Mouse (Mus musculus) stomach, embryonic 14.5 days (tissue): ENCODE measurements around the gene Nfix. TPM values are rescaled to one million over a fixed set of nuclear protein-coding genes. Genes with fewer than 3 reads are reported as not detected.

Experiments used
- ATAC-seq: fragments of 200-750 bp; cut with Nextera tagmentation; 2 replicates; pipeline ENCODE4 v1.8.0; 2017; ENCODE audit warnings: low read depth, moderate TSS enrichment; ENCODE audit not compliant: insufficient number of reproducible peaks, insufficient read depth, low FRiP score
- H3K27ac ChIP-seq: fragments of 300-500 bp; sonication (generic); 2 replicates; pipeline ENCODE4 v1.5.1; 2014; ENCODE audit warnings: mild to moderate bottlenecking, low read length, moderate library complexity, mixed read lengths
- H3K27me3 ChIP-seq: fragments of 300-500 bp; sonication (generic); 2 replicates; pipeline ENCODE4 v1.6.1; 2014; ENCODE audit warnings: low read length, control low read depth, mixed read lengths; ENCODE audit not compliant: control insufficient read depth, insufficient read depth
- H3K36me3 ChIP-seq: fragments of 300-500 bp; sonication (generic); 2 replicates; pipeline ENCODE4 v1.6.1; 2014; ENCODE audit warnings: mild to moderate bottlenecking, control low read depth, low read length, moderate library complexity, mixed read lengths; ENCODE audit not compliant: control insufficient read depth, insufficient read depth
- H3K4me1 ChIP-seq: fragments of 300-500 bp; sonication (generic); 2 replicates; pipeline ENCODE4 v1.6.1; 2014; ENCODE audit warnings: low read length, control low read depth, mixed read lengths; ENCODE audit not compliant: control insufficient read depth, insufficient read depth
- H3K4me2 ChIP-seq: fragments of 300-500 bp; sonication (generic); replicated peaks from 2 replicates; pipeline ENCODE4 v1.6.1; 2014; ENCODE audit warnings: low read depth, low read length, control low read depth
- H3K4me3 ChIP-seq: fragments of 300-500 bp; sonication (generic); 2 replicates; pipeline ENCODE4 v1.5.1; 2014; ENCODE audit warnings: low read depth, low read length, control low read depth
- H3K9ac ChIP-seq: fragments of 300-500 bp; sonication (generic); replicated peaks from 2 replicates; pipeline ENCODE4 v1.6.1; 2014; ENCODE audit warnings: low read depth, mild to moderate bottlenecking, control low read depth, low read length, moderate library complexity, mixed read lengths
- H3K9me3 ChIP-seq: fragments of 300-500 bp; sonication (generic); 2 replicates; pipeline ENCODE4 v1.6.1; 2016; ENCODE audit warnings: low read depth, low read length, control low read depth; ENCODE audit not compliant: control insufficient read depth
- WGBS: fragments of 180-500 bp; shearing (Covaris S2); extraction: QIAGEN DNeasy Blood & Tissue Kit; methylation state at CpG from one replicate; pipeline ENCODE4 v1.1.7; 2014; 5-methylcytosine and 5-hydroxymethylcytosine counted together
- polyA plus RNA-seq: library from polyadenylated mRNA; unstranded; fragments of >200 nt; fragmentation: Nextera tagmentation; extraction: Ambion mirVana; gene quantifications from 2 replicates; pipeline ENCODE4 v1.2.1, GENCODE M21; 2014

The Nfix gene
- polyA plus RNA-seq, 1 experiment from 2014 or later, result 37.8 TPM

DNA sequence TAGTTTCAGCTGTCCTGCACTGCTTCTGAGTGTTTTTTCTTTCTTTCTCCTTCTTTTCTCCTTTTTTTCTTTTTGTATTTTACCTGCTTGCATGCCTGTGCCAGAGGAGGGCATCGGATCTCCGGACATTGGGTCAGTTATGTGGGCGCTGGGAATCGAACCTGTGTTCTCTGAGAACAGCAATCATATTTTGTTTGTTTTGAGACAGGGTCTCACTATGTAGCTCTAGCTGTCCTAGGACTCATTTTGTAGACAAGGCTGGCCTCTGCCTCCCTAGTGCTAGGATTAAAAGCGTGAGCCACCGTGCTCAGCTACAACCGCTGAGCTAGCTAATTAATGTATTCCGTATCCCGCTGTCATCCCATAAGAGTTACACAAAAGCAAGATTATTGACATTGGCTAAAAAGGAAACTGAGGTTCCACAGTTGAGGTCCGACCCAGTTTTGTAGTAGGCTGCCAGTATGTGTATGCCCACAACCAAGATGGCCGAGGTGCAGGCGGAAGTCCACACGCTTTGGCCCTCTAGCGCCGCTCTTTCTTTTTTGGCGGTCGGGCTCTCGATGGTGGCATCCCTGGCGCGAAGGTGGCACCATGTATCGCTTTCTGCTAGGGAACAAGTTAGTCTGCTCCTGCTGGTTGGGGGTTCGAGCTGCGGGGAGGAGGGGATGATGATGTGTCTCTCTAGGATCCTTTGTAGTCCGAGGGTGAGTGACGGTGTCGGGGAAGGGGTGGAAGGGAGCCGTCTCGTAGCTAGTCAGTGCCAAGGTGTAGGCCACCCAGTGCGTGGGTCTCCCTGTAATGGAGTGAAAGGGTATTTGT lies 135.4 kb downstream of the Nfix start:
- whole genome bisulfite sequencing, result under 1% methylated on average over 29 of the region's 29 CpGs

GRCm38 (mm10) chr8:84663483-84664327 lies 136.4 kb downstream of the Nfix start:
- Histone ChIP-seq H3K27me3 (no peaks in the 10 kb centered on the region), H3K27ac (peak overlapping the region; percentile 97), H3K4me2 (peak overlapping the region; percentile 66), H3K9me3 (no peaks in the 10 kb centered on the region), H3K36me3 (no peaks in the 10 kb centered on the region; the same call in 1 of the 2 replicates), H3K4me1 (peaks cover 27% of the 10 kb centered on the region), H3K9ac (peak overlapping the region; percentile 92), H3K4me3 (peak overlapping the region; percentile 98)
- 3% methylated on average over 43 of the region's 43 CpGs for WGBS
- peak; percentile 84 for ATAC-seq

More for the DNA sequence above, 135.4 kb downstream of the Nfix start:
- ATAC-seq, result peak; percentile 8; the same call in 1 of the 2 replicates
- Histone ChIP-seq H3K4me2 (peak overlapping the region; percentile 66), H3K9me3 (no peaks in the 10 kb centered on the region), H3K9ac (peak overlapping the region; percentile 54), H3K27ac (peak overlapping the region; percentile 96), H3K27me3 (no peaks in the 10 kb centered on the region), H3K4me3 (peak overlapping the region; percentile 98), H3K36me3 (no peaks in the 10 kb centered on the region; the same call in 1 of the 2 replicates), H3K4me1 (peaks cover 22% of the 10 kb centered on the region)

DNA sequence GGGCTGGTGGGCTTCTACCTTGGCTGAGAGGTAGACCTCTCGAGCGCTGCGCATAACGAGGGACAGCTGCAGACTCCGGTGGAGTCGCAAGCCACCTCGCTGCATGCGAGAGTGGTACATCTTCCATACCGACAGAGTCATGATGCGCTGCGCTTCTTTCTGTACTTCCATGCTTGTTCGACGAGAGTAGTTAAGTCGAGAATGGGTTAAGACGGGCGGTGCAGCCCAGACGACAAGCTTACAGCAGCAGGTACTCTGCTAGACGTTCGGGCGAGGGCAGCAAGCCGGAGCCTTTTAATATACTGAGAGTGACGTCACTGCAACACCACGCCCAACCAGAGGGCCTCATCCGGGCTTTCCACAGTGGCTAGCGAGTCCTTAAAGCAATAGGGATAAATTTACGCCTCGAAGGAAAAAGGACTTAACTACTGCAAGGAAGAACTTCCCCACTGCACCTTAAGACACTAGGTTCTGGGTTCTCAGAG lies 137.5 kb downstream of the Nfix start, which contains the start of gene Ier2:
Gene Ier2 (minus strand): TSS at position 272 of the 485 bp plus-strand sequence.
- peak within 1 kb of the TSS; percentile 92 for H3K9ac ChIP-seq
- no peaks in the 10 kb centered on the region for H3K36me3 ChIP-seq
- peak within 1 kb of the TSS; percentile 97 for H3K27ac ChIP-seq
- under 1% methylated on average over 27 of the region's 27 CpGs for WGBS
- ATAC-seq, result peak; percentile 82
- H3K9me3 ChIP-seq, result no peaks in the 10 kb centered on the region
- peak within 1 kb of the TSS; percentile 98 for H3K4me3 ChIP-seq
- H3K4me1 ChIP-seq, result peaks cover 29% of the 10 kb centered on the region
- no peaks in the 10 kb centered on the region for H3K27me3 ChIP-seq
- H3K4me2 ChIP-seq, result peak within 1 kb of the TSS; percentile 66

- Histone ChIP-seq H3K27ac (peak overlapping the region; percentile 97), H3K9ac (peak overlapping the region; percentile 92), H3K4me3 (peak overlapping the region; percentile 98), H3K4me2 (peak overlapping the region; percentile 66), H3K4me1 (peaks cover 29% of the 10 kb centered on the region), H3K9me3 (no peaks in the 10 kb centered on the region), H3K27me3 (no peaks in the 10 kb centered on the region), H3K36me3 (no peaks in the 10 kb centered on the region)
- no peak for ATAC-seq
- under 1% methylated on average over 61 of the region's 61 CpGs for WGBS
Observed at GRCm38 (mm10) chr8:84661961-84662571, 138.1 kb downstream of the Nfix start.

DNA sequence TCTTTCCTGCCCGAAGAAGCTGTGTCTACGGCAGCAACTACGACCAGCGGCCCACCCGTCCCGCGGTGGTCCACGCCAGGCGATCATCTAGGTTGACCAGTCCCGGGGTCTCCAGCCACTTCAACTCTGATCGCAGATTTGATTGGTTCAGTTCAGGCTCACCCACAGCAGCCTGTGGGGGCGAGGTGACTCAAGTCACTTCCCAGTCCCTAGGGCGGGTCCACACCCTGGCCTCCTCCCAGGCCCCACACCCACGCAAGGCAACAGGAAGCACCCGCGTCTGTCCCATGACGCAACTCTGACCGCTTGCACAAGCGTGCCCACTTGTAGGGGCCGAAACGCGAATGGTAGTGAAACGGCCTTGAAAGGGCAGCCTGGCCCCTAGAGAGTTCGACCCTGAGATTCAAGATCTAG lies 138.7 kb downstream of the Nfix start:
- WGBS, result 2% methylated on average over 24 of the region's 24 CpGs
- peaks cover 33% of the 10 kb centered on the region for H3K4me1 ChIP-seq

GRCm38 (mm10) chr8:84660819-84661457 lies 139.2 kb downstream of the Nfix start:
- WGBS, result under 1% methylated on average over 20 of the region's 20 CpGs
- H3K27me3 ChIP-seq, result no peaks in the 10 kb centered on the region
- H3K9ac ChIP-seq, result peak overlapping the region; percentile 92
- no peak for ATAC-seq
- H3K4me1 ChIP-seq, result peaks cover 36% of the 10 kb centered on the region
- no peaks in the 10 kb centered on the region for H3K9me3 ChIP-seq
- peak overlapping the region; percentile 66 for H3K4me2 ChIP-seq
- peak overlapping the region; percentile 97 for H3K27ac ChIP-seq
- no peaks in the 10 kb centered on the region for H3K36me3 ChIP-seq
- peak overlapping the region; percentile 98 for H3K4me3 ChIP-seq

More for the DNA sequence above, 138.7 kb downstream of the Nfix start:
- H3K4me2 ChIP-seq, result peak overlapping the region; percentile 66
- peak; percentile 26; the same call in 1 of the 2 replicates for ATAC-seq
- no peaks in the 10 kb centered on the region for H3K27me3 ChIP-seq
- peak overlapping the region; percentile 97 for H3K27ac ChIP-seq
- H3K9ac ChIP-seq, result peak overlapping the region; percentile 92
- H3K4me3 ChIP-seq, result peak overlapping the region; percentile 98
- no peaks in the 10 kb centered on the region for H3K36me3 ChIP-seq
- H3K9me3 ChIP-seq, result no peaks in the 10 kb centered on the region

DNA sequence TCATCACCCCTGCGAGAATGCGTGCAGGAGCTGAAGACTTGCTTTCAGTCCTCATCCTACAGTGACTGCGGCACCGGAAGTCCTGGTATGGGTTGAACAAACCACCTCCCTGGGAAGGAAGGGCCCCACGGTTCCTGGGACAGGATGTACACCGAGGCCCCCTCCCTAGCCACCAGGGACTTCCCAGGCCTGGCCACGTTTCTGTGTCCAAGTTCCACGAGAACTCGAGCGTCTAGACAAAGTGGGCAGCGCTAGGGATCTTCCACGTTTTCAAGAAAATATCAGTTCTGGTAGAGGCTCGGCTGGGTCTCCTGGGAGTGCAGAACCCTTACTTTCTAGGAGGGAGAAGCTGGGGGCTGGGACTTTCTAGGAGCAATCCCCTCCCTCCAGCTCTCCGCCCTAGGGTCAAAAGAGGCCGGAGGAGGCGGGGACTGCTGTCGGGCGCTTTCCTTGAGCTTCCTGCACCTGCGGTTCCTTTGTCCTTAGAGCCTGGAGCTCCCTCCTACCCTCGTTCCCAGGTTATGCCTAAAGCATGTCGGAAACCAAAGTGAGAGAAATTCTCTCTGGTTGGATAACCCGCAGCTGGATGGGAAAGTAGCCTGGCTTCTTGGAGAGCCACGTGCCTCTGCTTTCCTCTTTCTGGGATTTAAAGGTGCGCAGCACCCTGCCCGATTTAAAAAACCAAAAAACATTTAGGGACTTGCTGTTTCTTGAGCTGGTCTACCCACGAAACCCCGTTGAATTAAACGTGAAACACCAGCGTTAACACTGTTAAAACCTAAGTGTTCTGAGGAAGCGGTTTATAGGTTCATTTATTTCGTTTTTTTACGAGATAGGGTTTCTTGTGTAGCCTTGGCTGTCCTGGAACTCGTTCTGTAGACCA lies 140.0 kb downstream of the Nfix start:
- Histone ChIP-seq H3K4me2 (peak overlapping the region; percentile 66), H3K27me3 (no peaks in the 10 kb centered on the region), H3K36me3 (no peaks in the 10 kb centered on the region), H3K4me3 (peak overlapping the region; percentile 98), H3K9ac (peak overlapping the region; percentile 92), H3K9me3 (no peaks in the 10 kb centered on the region), H3K4me1 (peaks cover 37% of the 10 kb centered on the region), H3K27ac (peak overlapping the region; percentile 97)
- WGBS, result 2% methylated on average over 33 of the region's 33 CpGs
- ATAC-seq, result no peak
